Mouse (Mus musculus) thymus, adult 2 months (tissue): ENCODE results near the gene A4galt. TPM values are rescaled to one million over a fixed set of nuclear protein-coding genes. Genes with fewer than 3 reads are reported as not detected.

ENCODE experiments used
- DNase-seq: peaks from one replicate; pipeline ENCODE4 v3.0.0; 2021
- H3K27ac ChIP-seq: fragments of 200-500 bp; 2 replicates; pipeline ENCODE4 v1.5.1; 2012; ENCODE audit warnings: low read length, control low read depth; ENCODE audit not compliant: control insufficient read depth, insufficient read depth
- H3K27me3 ChIP-seq: fragments of 200-500 bp; 2 replicates; pipeline ENCODE4 v1.6.1; 2012; ENCODE audit warnings: mild to moderate bottlenecking, low read length, moderate library complexity, mixed read lengths; ENCODE audit not compliant: control insufficient read depth, insufficient read depth
- H3K36me3 ChIP-seq: fragments of 200-500 bp; 2 replicates; pipeline ENCODE4 v1.6.1; 2012; ENCODE audit warnings: mild to moderate bottlenecking, low read length, moderate library complexity; ENCODE audit not compliant: control insufficient read depth, insufficient read depth
- H3K4me1 ChIP-seq: fragments of 200-500 bp; replicated peaks from 2 replicates; pipeline ENCODE4 v1.6.1; 2012; ENCODE audit warnings: low read length; ENCODE audit not compliant: control insufficient read depth, insufficient read depth
- H3K4me3 ChIP-seq: fragments of 200-500 bp; 2 replicates; pipeline ENCODE4 v1.5.1; 2012; ENCODE audit warnings: mild to moderate bottlenecking, low read length, control low read depth, moderate library complexity; ENCODE audit not compliant: control insufficient read depth, insufficient read depth
- CTCF ChIP-seq: fragments of 200-500 bp; IDR thresholded peaks from 2 replicates; pipeline ENCODE4 v1.5.1; 2012; ENCODE audit warnings: mild to moderate bottlenecking, control low read depth, low read length, moderate library complexity, borderline replicate concordance; ENCODE audit not compliant: control insufficient read depth, poor library complexity, insufficient read depth; ENCODE audit errors: extremely low read depth
- POLR2A ChIP-seq: fragments of 200-500 bp; IDR thresholded peaks from 2 replicates; pipeline ENCODE4 v1.6.1; 2012; ENCODE audit warnings: mild to moderate bottlenecking, low read length, control low read depth, moderate library complexity; ENCODE audit not compliant: control insufficient read depth, poor library complexity, insufficient read depth; ENCODE audit errors: extremely low read depth
- WGBS: fragments of 180-500 bp; shearing (Covaris S2); methylation state at CpG from one replicate; pipeline ENCODE4 v1.1.7; 2018; 5-methylcytosine and 5-hydroxymethylcytosine counted together
- polyA plus RNA-seq: library from polyadenylated mRNA; depleted of rRNA; stranded (reverse); fragments of >200 nt; gene quantifications from 2 replicates; pipeline ENCODE4 v1.2.3, GENCODE M21; 2012

Gene A4galt
- polyA plus RNA-seq, 1 experiment, result 5.4 TPM

- H3K4me3 ChIP-seq, result no peak overlapping the region
- DNase-seq, result no peak
- no peaks in the 10 kb centered on the region for H3K4me1 ChIP-seq
- H3K36me3 ChIP-seq, result no peaks in the 10 kb centered on the region
- H3K27ac ChIP-seq, result no peak overlapping the region
- TF ChIP-seq CTCF (no peak), POLR2A (no peak)
- no peaks in the 10 kb centered on the region for H3K27me3 ChIP-seq
- 61% methylated on average over 5 of the region's 5 CpGs for WGBS
Observed at GRCm38 (mm10) chr15:83215322-83216216, 36.0 kb downstream of the A4galt start.

- no peaks in the 10 kb centered on the region for H3K4me1 ChIP-seq
- no peaks in the 10 kb centered on the region for H3K36me3 ChIP-seq
- H3K27ac ChIP-seq, result no peak overlapping the region
- peak; percentile 26 for DNase-seq
- 18% methylated on average over 11 of the region's 11 CpGs for WGBS
- H3K4me3 ChIP-seq, result no peak overlapping the region
- H3K27me3 ChIP-seq, result no peaks in the 10 kb centered on the region; the same call in 1 of the 2 replicates
- no peak for TF ChIP-seq POLR2A
- no peak for TF ChIP-seq CTCF
Observed at GRCm38 (mm10) chr15:83210229-83210628, 41.3 kb downstream of the A4galt start.

GRCm38 (mm10) chr15:83209719-83210118 is 41.9 kb downstream of the A4galt start:
- Histone ChIP-seq H3K4me3 (no peak overlapping the region), H3K27me3 (no peaks in the 10 kb centered on the region; the same call in 1 of the 2 replicates), H3K27ac (no peak overlapping the region), H3K36me3 (no peaks in the 10 kb centered on the region), H3K4me1 (no peaks in the 10 kb centered on the region)
- WGBS, result 16% methylated on average over 10 of the region's 10 CpGs
- TF ChIP-seq CTCF (no peak), POLR2A (no peak)
- no peak for DNase-seq

- no peak for DNase-seq
- H3K4me3 ChIP-seq, result no peak overlapping the region
- no peaks in the 10 kb centered on the region for H3K4me1 ChIP-seq
- H3K27me3 ChIP-seq, result no peaks in the 10 kb centered on the region; the same call in 1 of the 2 replicates
- TF ChIP-seq CTCF (no peak), POLR2A (no peak)
- no peak overlapping the region for H3K27ac ChIP-seq
- WGBS, result 62% methylated on average over 4 of the region's 4 CpGs
- no peaks in the 10 kb centered on the region for H3K36me3 ChIP-seq
Observed at GRCm38 (mm10) chr15:83209092-83209695, 42.4 kb downstream of the A4galt start.

- TF ChIP-seq POLR2A, result no peak
- no peak for TF ChIP-seq CTCF
- Histone ChIP-seq H3K4me3 (no peak overlapping the region), H3K4me1 (no peaks in the 10 kb centered on the region), H3K27ac (no peak overlapping the region), H3K36me3 (no peaks in the 10 kb centered on the region), H3K27me3 (no peaks in the 10 kb centered on the region; the same call in 1 of the 2 replicates)
- 34% methylated on average over 10 of the region's 10 CpGs for WGBS
- DNase-seq, result peak; percentile 62
Observed at GRCm38 (mm10) chr15:83204731-83205451, 46.7 kb downstream of the A4galt start.

- 96% methylated on average over 4 of the region's 4 CpGs for WGBS
- no peak overlapping the region for H3K4me3 ChIP-seq
- DNase-seq, result no peak
- no peaks in the 10 kb centered on the region for H3K27me3 ChIP-seq
- H3K36me3 ChIP-seq, result no peaks in the 10 kb centered on the region
- no peaks in the 10 kb centered on the region for H3K4me1 ChIP-seq
- TF ChIP-seq CTCF (no peak), POLR2A (no peak)
- no peak overlapping the region for H3K27ac ChIP-seq
Observed at GRCm38 (mm10) chr15:83202412-83202811, 49.2 kb downstream of the A4galt start.
